Comparison of ENCODE assay signal across 10 mouse cellular contexts in genomic region chr5:117780681-117781080, GRCm38 (mm10). TPM values are rescaled to one million over a fixed set of nuclear protein-coding genes. Genes with fewer than 3 reads are reported as not detected.
DNase-seq lines count a peak whose midpoint lies in the region; ATAC-seq and TF ChIP-seq lines count a peak whose summit lies in the region.
"Had no signal": no experiment of that assay in that cellular context is flagged by ENCODE, and none has a peak within 500 bp of the region (broad histone marks: within the 10 kb centered on the region; RNA-seq: fewer than 3 reads in every experiment).

Gene Nos1, plus strand, starts transcription at chr5:117781032.

- no peaks in the 10 kb centered on the region for H3K27me3 ChIP-seq in lung, embryonic 15.5 days
- H3K27me3 ChIP-seq in lung, postnatal 0 days (replicated peaks; ENCODE audit: insufficient read depth, low read length), result no peaks in the 10 kb centered on the region
- H3K27me3 ChIP-seq in forebrain, embryonic 12.5 days, result no peaks in the 10 kb centered on the region
- H3K27me3 ChIP-seq: liver, embryonic 13.5 days had no signal

- no peak within 1 kb of the TSS for H3K4me3 ChIP-seq in lung, embryonic 15.5 days
- no peak within 1 kb of the TSS for H3K4me3 ChIP-seq in lung, postnatal 0 days (ENCODE audit: low read depth, low read length)
- no peak within 1 kb of the TSS for H3K4me3 ChIP-seq in forebrain, embryonic 12.5 days (replicated peaks)
- H3K4me3 ChIP-seq: liver, embryonic 13.5 days had no signal

- no peak for TF ChIP-seq CTCF in lung, postnatal 0 days (IDR thresholded peaks at IDR 0.05)

- H3K36me3 ChIP-seq in lung, embryonic 15.5 days, result no peaks in the 10 kb centered on the region
- no peaks in the 10 kb centered on the region for H3K36me3 ChIP-seq in lung, postnatal 0 days (ENCODE audit: insufficient read depth, low read length)
- H3K36me3 ChIP-seq in forebrain, embryonic 12.5 days (replicated peaks), result no peaks in the 10 kb centered on the region
- H3K36me3 ChIP-seq: liver, embryonic 13.5 days had no signal

- ATAC-seq in lung, embryonic 15.5 days (ENCODE audit: borderline replicate concordance, extremely low read depth, low FRiP score, low TSS enrichment), result 0 out of 2 replicates have a peak, but pooled peaks have one; percentile 10
- no peak for ATAC-seq in lung, postnatal 0 days
- no peak for ATAC-seq in forebrain, embryonic 12.5 days (ENCODE audit: low FRiP score)

- H3K9me3 ChIP-seq in lung, embryonic 15.5 days, result no peaks in the 10 kb centered on the region; the same call in 1 of the 2 replicates
- no peaks in the 10 kb centered on the region for H3K9me3 ChIP-seq in lung, postnatal 0 days (ENCODE audit: low read length)
- H3K9me3 ChIP-seq in forebrain, embryonic 12.5 days, result no peaks in the 10 kb centered on the region
- H3K9me3 ChIP-seq: liver, embryonic 13.5 days had no signal

- DNase-seq in lung, postnatal 0 days (ENCODE audit: low spot score), result no peak
- DNase-seq in gastrocnemius, adult 8-10 months (ENCODE audit: low spot score in 2 of 2), result peak; percentile 75 to 91
- DNase-seq in kidney, postnatal 25 days, result peak; percentile 30 to 63
- DNase-seq in skeletal muscle tissue, adult 2 months (ENCODE audit: low read depth, low spot score), result peak; percentile 89
- DNase-seq in adrenal gland, postnatal 10 days, result no peak
- DNase-seq in adrenal gland, postnatal 4 days (ENCODE audit: low spot score in 2 of 2), result no peak
- DNase-seq: liver, embryonic 13.5 days; right cerebral cortex, postnatal 25 days had no signal

- no peak within 1 kb of the TSS for H3K9ac ChIP-seq in lung, embryonic 15.5 days
- H3K9ac ChIP-seq in lung, postnatal 0 days (replicated peaks; ENCODE audit: low read depth), result no peak within 1 kb of the TSS
- H3K9ac ChIP-seq in forebrain, embryonic 12.5 days, result no peak within 1 kb of the TSS; the same call in 1 of the 2 replicates
- H3K9ac ChIP-seq: liver, embryonic 13.5 days had no signal

- H3K27ac ChIP-seq in lung, embryonic 15.5 days, result no peak within 1 kb of the TSS
- H3K27ac ChIP-seq in lung, postnatal 0 days (ENCODE audit: low read length), result no peak within 1 kb of the TSS
- H3K27ac ChIP-seq in forebrain, embryonic 12.5 days, result no peak within 1 kb of the TSS
- H3K27ac ChIP-seq: liver, embryonic 13.5 days had no signal

- no peak for TF ChIP-seq EP300 in lung, postnatal 0 days (IDR thresholded peaks at IDR 0.05)

- 31% methylated on average over 10 of the region's 10 CpGs for WGBS in lung, embryonic 15.5 days
- 29% methylated on average over 10 of the region's 10 CpGs for WGBS in lung, postnatal 0 days
- WGBS in forebrain, embryonic 12.5 days, result 29% methylated on average over 10 of the region's 10 CpGs

- no peaks in the 10 kb centered on the region for H3K4me1 ChIP-seq in lung, embryonic 15.5 days
- H3K4me1 ChIP-seq in lung, postnatal 0 days (ENCODE audit: insufficient read depth, low read depth, low read length), result no peaks in the 10 kb centered on the region
- peaks cover 7% of the 10 kb centered on the region for H3K4me1 ChIP-seq in forebrain, embryonic 12.5 days
- H3K4me1 ChIP-seq: liver, embryonic 13.5 days had no signal

- no peak within 1 kb of the TSS for H3K4me2 ChIP-seq in lung, embryonic 15.5 days
- no peak within 1 kb of the TSS for H3K4me2 ChIP-seq in lung, postnatal 0 days (replicated peaks; ENCODE audit: low read depth, low read length)
- H3K4me2 ChIP-seq in forebrain, embryonic 12.5 days, result no peak within 1 kb of the TSS
- H3K4me2 ChIP-seq: liver, embryonic 13.5 days had no signal

RNA-seq across cellular contexts. Expression of gene Nos1, which starts in this region (rescaled TPM):
- polyA plus RNA-seq in lung, embryonic 15.5 days (2015; fragmentation: Nextera tagmentation; extraction: Ambion mirVana), result 0.10 and 0.11 TPM in 2 replicates
- polyA plus RNA-seq in lung, postnatal 0 days (2015; fragmentation: Nextera tagmentation; extraction: Ambion mirVana), result 0.02 and 0.05 TPM in 2 replicates
- total RNA-seq in gastrocnemius, adult 8-10 months (2022), result 10 to 100 TPM; 57.4 to 86.1 (median 70.1) TPM
- 1 to 10 TPM; 1.0 to 4.2 TPM for total RNA-seq in adrenal gland, postnatal 10 days (2021)
- total RNA-seq in adrenal gland, postnatal 4 days (2021), result 1 to 10 TPM; 1.1 to 1.3 TPM
- 0.28 and 0.35 TPM in 2 replicates for polyA plus RNA-seq in forebrain, embryonic 12.5 days (2016; fragmentation: Nextera tagmentation; extraction: Ambion mirVana)
- polyA plus RNA-seq: liver, embryonic 13.5 days had no signal

Comparison
In these comparisons a context has a peak if more than half of its experiments do, and no peak if none do; other contexts are left out.
1. RNA of gene Nos1 (total RNA-seq): 57.4 to 86.1 TPM in gastrocnemius, adult 8-10 months; 1.0 to 4.2 TPM in adrenal gland, postnatal 10 days and 1.1 to 1.3 TPM in adrenal gland, postnatal 4 days; every median in the first group is over 10 times any median in the second.
2. Peak in ATAC-seq in lung, embryonic 15.5 days; RNA of the gene not detected or under 1 TPM.
3. DNase-seq: peak in gastrocnemius, adult 8-10 months (2 of 2), kidney, postnatal 25 days (2 of 2) and skeletal muscle tissue, adult 2 months (single experiment); none in lung, postnatal 0 days (single experiment), adrenal gland, postnatal 10 days (single experiment) and adrenal gland, postnatal 4 days (0 of 2).